Mouse (Mus musculus) spleen, adult 2 months (tissue): ENCODE results near the gene Ube2s.

Source experiments
- CTCF ChIP-seq: fragments of 200-500 bp; IDR thresholded peaks from 2 replicates; pipeline ENCODE4 v1.5.1; 2011; ENCODE audit warnings: mild to moderate bottlenecking, inconsistent platforms; ENCODE audit not compliant: insufficient read depth, insufficient read length, insufficient replicate concordance; ENCODE audit errors: extremely low read depth
- POLR2A ChIP-seq: fragments of 200-500 bp; IDR thresholded peaks from 2 replicates; pipeline ENCODE4 v1.6.1; 2011; ENCODE audit warnings: low read depth, low read length, inconsistent platforms

DNA sequence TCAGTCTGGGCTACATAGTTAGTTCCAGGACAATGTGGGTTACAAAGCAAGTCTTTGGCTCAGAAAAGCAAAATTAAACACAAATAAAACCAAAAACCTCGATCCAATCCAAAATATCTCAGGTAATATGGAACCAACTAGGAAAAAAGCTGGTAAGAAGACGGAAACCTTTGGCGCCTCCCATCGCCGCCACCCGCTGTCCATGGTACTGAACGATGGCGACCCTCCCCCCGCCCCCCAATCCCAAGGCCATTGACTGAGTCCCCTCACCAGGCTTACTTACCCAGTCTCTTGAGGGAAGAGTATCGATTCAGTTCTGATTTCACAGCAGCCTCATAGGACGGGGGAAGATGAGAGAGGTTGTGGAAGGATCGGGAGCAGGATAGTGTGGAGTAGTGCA, 18.1 kb upstream of the Ube2s start:
- TF ChIP-seq POLR2A, result no peak
- TF ChIP-seq CTCF, result no peak
